Mouse (Mus musculus) embryonic fibroblast, embryonic 13.5 days (primary cell): ENCODE measurements at regions not wholly inside any gene's neighbourhood (a gene's known extent, or its start where the extent isn't known, plus 50 kb on each side); places are given as distances from the start of the nearest gene placed in this dataset.

Source experiments
- CTCF ChIP-seq: IDR thresholded peaks from 2 replicates; pipeline ENCODE4 v1.5.1; 2011; ENCODE audit warnings: mild to moderate bottlenecking, control low read depth, low read length, moderate library complexity, borderline replicate concordance; ENCODE audit not compliant: insufficient read depth
- POLR2A ChIP-seq: IDR thresholded peaks from 2 replicates; pipeline ENCODE4 v1.6.1; 2011; ENCODE audit warnings: low read depth, mild to moderate bottlenecking, control low read depth, low read length, moderate library complexity

GRCm38 (mm10) chr8:102575523-102575922 is 209.9 kb downstream of the Cdh11 start:
- TF ChIP-seq CTCF (no peak), POLR2A (no peak)
